Mouse (Mus musculus): ENCODE results near the gene Wfdc2.

DNA sequence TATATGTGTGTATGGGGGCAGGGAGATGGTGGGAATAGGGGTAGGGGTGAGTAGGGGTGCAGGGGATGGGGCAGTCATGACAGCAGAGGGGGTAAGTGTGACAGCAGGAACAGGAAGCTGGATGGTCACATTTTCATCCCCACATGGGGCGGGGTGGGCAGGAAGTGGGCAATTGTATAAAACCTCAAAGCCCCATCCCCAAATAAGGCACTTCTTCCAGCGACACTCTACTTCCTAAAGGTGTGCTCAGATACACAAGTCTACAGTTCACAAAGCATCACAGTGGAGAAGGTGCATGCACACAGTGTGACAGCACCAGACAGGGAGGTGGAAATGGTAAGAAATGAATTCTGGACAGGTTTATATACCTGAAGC lies 11.3 kb upstream of the Wfdc2 start:
- no peak for TF ChIP-seq EP300 (IDR thresholded peaks at IDR 0.05)
- TF ChIP-seq CTCF (IDR thresholded peaks at IDR 0.05), result no peak

Measured in lung, postnatal 0 days (tissue).